Mouse (Mus musculus) spleen, adult 2 months (tissue): ENCODE results near the gene Lamb1.

ENCODE experiments used
- CTCF ChIP-seq: fragments of 200-500 bp; IDR thresholded peaks from 2 replicates; pipeline ENCODE4 v1.5.1; 2011; ENCODE audit warnings: mild to moderate bottlenecking, inconsistent platforms; ENCODE audit not compliant: insufficient read depth, insufficient read length, insufficient replicate concordance; ENCODE audit errors: extremely low read depth
- POLR2A ChIP-seq: fragments of 200-500 bp; IDR thresholded peaks from 2 replicates; pipeline ENCODE4 v1.6.1; 2011; ENCODE audit warnings: low read depth, low read length, inconsistent platforms

DNA sequence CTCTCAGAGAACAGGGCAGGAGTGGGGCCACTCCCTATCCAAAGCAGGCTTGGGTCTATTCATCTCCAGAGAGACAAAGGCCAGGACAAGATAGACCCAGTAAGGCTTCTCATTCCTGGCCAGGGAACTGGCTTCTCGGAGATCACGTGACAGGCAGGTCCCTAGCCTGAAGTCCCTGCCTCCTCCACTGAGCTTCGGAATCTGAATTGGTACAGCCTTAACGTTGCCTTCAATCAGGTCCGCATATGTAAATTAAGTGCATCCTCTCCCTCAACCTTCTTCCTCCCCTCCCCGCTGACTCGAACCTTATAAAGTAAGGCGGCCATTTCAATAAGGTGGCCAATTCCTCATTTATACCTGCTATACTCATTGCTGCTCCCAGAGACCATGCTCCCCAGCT lies 39.6 kb upstream of the Lamb1 start:
- no peak for TF ChIP-seq CTCF
- TF ChIP-seq POLR2A = no peak
